Mouse (Mus musculus): ENCODE data around the gene Slc12a4. TPM values are rescaled to one million over a fixed set of nuclear protein-coding genes. Genes with fewer than 3 reads are reported as not detected.

Slc12a4 gene
- polyA plus RNA-seq, 1 experiment from 2014 or later, result 18.7 TPM

- no peak overlapping the region for H3K27ac ChIP-seq
- H3K9me3 ChIP-seq, result no peaks in the 10 kb centered on the region
- no peaks in the 10 kb centered on the region for H3K27me3 ChIP-seq (ENCODE audit: insufficient read depth, poor library complexity, severe bottlenecking)
- peaks cover 22% of the 10 kb centered on the region for H3K4me1 ChIP-seq (replicated peaks)
- WGBS, result 82% methylated on average over 9 of the region's 9 CpGs
- no peak overlapping the region for H3K4me3 ChIP-seq
- H3K36me3 ChIP-seq, result peaks cover 16% of the 10 kb centered on the region
- DNase-seq (ENCODE audit: low spot score), result no peak
Observed at GRCm38 (mm10) chr8:105897801-105898480, 68.0 kb downstream of the Slc12a4 start.

Other genes with a start within 250 kb of the Slc12a4 start
- 36.8 and 49.8 TPM in 2 replicates for gene Gfod2, start 207.4 kb downstream of the Slc12a4 start, polyA plus RNA-seq (2016; fragmentation: Nextera tagmentation; extraction: Ambion mirVana)
- gene Ranbp10, start 138.7 kb downstream of the Slc12a4 start, polyA plus RNA-seq (2016; fragmentation: Nextera tagmentation; extraction: Ambion mirVana), result 10.4 and 11.1 TPM in 2 replicates
- gene Tsnaxip1, start 138.4 kb downstream of the Slc12a4 start, polyA plus RNA-seq (2016; fragmentation: Nextera tagmentation; extraction: Ambion mirVana), result 0.51 and 1.8 TPM in 2 replicates
- 55.2 and 58.1 TPM in 2 replicates for gene Cenpt, start 112.8 kb downstream of the Slc12a4 start, polyA plus RNA-seq (2016; fragmentation: Nextera tagmentation; extraction: Ambion mirVana)
- gene Thap11, start 111.0 kb downstream of the Slc12a4 start, polyA plus RNA-seq (2016; fragmentation: Nextera tagmentation; extraction: Ambion mirVana), result 78.3 and 83.5 TPM in 2 replicates
- gene Nutf2, start 105.5 kb downstream of the Slc12a4 start, polyA plus RNA-seq (2016; fragmentation: Nextera tagmentation; extraction: Ambion mirVana), result 364 and 407 TPM in 2 replicates
- gene Edc4, start 85.2 kb downstream of the Slc12a4 start, polyA plus RNA-seq (2016; fragmentation: Nextera tagmentation; extraction: Ambion mirVana), result 72.4 and 75.8 TPM in 2 replicates
- gene Nrn1l, start 72.5 kb downstream of the Slc12a4 start, polyA plus RNA-seq (2016; fragmentation: Nextera tagmentation; extraction: Ambion mirVana), result 0.39 and 0.73 TPM in 2 replicates
- gene Pskh1, start 65.7 kb downstream of the Slc12a4 start, polyA plus RNA-seq (2016; fragmentation: Nextera tagmentation; extraction: Ambion mirVana), result 28.8 and 31.0 TPM in 2 replicates
- 1.7 and 2.5 TPM in 2 replicates for gene Ctrl, start 32.2 kb downstream of the Slc12a4 start, polyA plus RNA-seq (2016; fragmentation: Nextera tagmentation; extraction: Ambion mirVana)
- 32.7 and 33.6 TPM in 2 replicates for gene Psmb10, start 27.7 kb downstream of the Slc12a4 start, polyA plus RNA-seq (2016; fragmentation: Nextera tagmentation; extraction: Ambion mirVana)
- 0.60 and 0.78 TPM in 2 replicates for gene Lcat, start 22.7 kb downstream of the Slc12a4 start, polyA plus RNA-seq (2016; fragmentation: Nextera tagmentation; extraction: Ambion mirVana)
- not detected in 2 replicates for gene Dpep3, start 13.3 kb upstream of the Slc12a4 start, polyA plus RNA-seq (2016; fragmentation: Nextera tagmentation; extraction: Ambion mirVana)
- gene Dus2, start 25.2 kb upstream of the Slc12a4 start, polyA plus RNA-seq (2016; fragmentation: Nextera tagmentation; extraction: Ambion mirVana), result 21.1 and 21.3 TPM in 2 replicates
- not detected in 2 replicates for gene Dpep2nb, start 39.9 kb upstream of the Slc12a4 start, polyA plus RNA-seq (2016; fragmentation: Nextera tagmentation; extraction: Ambion mirVana)
- 22.4 and 24.4 TPM in 2 replicates for gene Ddx28, start 45.8 kb upstream of the Slc12a4 start, polyA plus RNA-seq (2016; fragmentation: Nextera tagmentation; extraction: Ambion mirVana)
- gene Nfatc3, start 92.7 kb upstream of the Slc12a4 start, polyA plus RNA-seq (2016; fragmentation: Nextera tagmentation; extraction: Ambion mirVana), result 4.2 and 6.2 TPM in 2 replicates
- gene Esrp2, start 170.9 kb upstream of the Slc12a4 start, polyA plus RNA-seq (2016; fragmentation: Nextera tagmentation; extraction: Ambion mirVana), result 2.5 and 3.3 TPM in 2 replicates
- 15.0 and 16.1 TPM in 2 replicates for gene Pla2g15, start 184.3 kb upstream of the Slc12a4 start, polyA plus RNA-seq (2016; fragmentation: Nextera tagmentation; extraction: Ambion mirVana)
- 66.1 and 71.9 TPM in 2 replicates for gene Slc7a6, start 202.8 kb upstream of the Slc12a4 start, polyA plus RNA-seq (2016; fragmentation: Nextera tagmentation; extraction: Ambion mirVana)
- gene Slc7a6os, start 244.8 kb upstream of the Slc12a4 start, polyA plus RNA-seq (2016; fragmentation: Nextera tagmentation; extraction: Ambion mirVana), result 33.0 and 36.9 TPM in 2 replicates
- 71.1 and 73.6 TPM in 2 replicates for gene Prmt7, start 244.8 kb upstream of the Slc12a4 start, polyA plus RNA-seq (2016; fragmentation: Nextera tagmentation; extraction: Ambion mirVana)